Mouse (Mus musculus): ENCODE data around the gene Dgat2.

The Dgat2 gene

DNA sequence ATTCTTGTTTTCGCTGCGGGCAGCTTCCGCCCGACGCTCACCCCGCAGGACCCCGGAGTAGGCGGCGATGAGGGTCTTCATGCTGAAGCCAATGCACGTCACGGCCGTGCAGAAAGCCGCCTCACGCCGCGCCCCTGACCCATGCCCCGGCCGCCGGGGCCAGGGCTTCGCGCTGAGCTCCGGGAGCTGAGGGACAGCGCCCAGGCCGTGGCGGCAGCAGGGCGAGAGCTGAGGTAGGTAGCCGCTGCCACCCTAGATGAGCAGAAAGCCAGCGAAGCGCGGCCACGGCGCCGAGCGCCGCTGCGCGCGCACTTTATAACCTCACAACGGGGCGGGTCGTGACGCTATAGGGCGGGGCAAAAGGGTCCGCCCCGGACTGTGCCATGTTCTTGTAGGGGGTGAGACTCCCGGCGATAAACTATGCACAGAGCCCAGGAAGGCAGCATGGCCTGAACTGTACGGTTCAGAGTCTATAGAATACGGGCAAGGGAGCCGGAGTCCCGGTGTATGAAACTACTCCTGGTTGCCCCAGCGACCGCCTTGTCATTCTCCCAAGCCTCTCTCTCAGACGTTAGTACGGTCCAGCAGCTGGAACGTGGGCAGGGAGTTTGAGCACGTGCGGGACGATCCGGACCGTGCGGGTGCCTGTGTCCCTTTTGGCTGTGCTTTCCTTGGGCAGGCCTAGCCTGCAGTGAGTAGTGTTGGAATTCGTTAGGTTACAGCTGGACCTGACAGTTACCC is at the start of gene Dgat2:
TSS of gene Dgat2 (minus strand) at position 288 of the 741 bp plus-strand sequence.
- DNase-seq (ENCODE audit: low read depth) = peak; percentile 78

DNA sequence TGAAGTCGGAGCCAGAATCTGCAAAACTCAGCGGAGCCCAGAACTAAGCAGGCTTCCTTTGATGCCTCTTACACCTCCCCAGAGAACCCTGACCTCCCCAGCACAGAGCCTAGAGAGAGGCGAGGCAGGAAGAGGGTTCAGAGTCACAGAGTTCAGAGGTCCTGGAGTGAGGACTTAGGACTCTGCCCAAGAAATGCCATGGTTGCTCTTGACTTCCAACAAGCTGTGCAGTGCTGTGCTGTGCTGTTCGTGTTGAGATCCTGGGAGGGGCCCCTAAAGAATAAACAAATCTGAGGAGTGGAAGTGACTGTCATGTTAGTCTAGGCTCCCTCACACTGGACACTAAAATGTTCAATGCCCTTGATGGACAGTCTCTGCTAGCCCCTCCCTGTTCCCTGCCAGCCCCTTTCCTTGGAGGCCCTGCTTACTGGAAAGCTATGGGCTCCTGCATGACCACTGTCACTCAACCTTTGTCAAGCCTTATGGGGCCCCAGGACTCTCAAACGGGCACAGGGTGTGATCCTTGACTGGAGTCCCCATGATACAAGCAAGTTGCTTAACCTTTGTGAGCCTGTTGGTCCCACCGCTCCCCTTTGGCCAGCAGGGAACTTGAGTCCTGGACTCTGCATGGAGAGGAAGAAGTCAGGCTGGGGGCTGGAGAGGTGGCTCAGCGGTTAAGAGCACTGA is 47.7 kb upstream of the Dgat2 start:
- DNase-seq (ENCODE audit: low read depth) = no peak

DNA sequence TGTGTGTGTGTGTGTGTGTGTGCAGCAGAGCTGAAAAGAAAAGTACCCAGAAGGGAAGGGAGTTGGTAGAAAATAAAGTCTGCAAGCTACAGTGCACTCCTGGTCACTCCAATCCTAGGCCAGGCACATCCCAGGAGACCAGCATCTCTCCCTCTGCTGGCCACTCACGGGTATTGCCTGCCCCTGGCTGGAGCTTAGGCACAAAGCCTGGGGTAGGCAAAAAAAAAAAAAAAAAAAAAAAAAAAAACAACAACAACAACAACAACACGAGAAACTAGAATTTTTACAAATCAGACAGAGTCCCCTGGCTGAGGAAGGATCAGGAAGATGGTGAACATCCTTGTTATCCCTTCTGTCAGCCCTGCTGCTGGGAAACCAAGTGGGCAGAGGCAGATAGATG is 46.9 kb upstream of the Dgat2 start:
- no peak for DNase-seq (ENCODE audit: low read depth)

DNA sequence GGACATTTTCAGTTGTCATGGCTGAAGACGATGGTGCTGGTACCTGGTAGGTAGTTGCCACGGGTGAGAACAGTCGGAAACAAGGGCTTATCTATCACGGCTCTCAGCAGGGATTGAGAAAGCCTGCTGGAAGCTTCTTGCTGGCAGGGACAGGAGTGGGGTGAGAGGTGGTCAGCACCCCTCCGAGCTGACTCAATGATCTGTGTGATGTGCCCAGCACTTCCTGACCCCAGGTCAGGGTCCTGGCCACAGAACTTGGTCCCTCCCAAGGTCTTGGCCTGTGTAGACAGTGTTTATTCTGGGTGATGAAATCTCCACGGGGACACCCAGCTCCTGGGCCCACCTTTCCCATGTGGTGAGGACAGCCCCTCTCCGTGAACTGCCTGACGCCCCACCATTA is 46.3 kb upstream of the Dgat2 start:
- DNase-seq (ENCODE audit: low read depth) = no peak

DNA sequence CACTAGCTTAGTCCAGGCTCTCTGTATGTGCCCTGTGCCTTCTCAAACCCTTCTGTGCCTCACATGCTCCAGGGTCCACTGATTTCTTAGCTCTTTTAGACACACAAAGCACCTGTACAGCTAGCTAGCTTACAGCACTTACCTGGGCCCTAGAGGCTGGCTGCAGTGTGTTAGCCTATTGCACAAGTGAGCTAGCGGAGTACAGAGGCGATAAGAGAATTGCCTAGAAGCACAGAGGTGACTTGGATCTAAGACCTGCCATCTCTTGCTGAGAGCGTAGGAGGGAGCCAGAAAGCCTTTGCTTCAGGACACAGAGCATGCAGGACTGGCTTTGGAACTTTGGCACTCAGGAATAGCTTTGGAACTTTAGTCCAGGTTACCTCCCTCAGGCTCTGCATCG is 44.7 kb upstream of the Dgat2 start:
- DNase-seq (ENCODE audit: low read depth) = no peak

DNA sequence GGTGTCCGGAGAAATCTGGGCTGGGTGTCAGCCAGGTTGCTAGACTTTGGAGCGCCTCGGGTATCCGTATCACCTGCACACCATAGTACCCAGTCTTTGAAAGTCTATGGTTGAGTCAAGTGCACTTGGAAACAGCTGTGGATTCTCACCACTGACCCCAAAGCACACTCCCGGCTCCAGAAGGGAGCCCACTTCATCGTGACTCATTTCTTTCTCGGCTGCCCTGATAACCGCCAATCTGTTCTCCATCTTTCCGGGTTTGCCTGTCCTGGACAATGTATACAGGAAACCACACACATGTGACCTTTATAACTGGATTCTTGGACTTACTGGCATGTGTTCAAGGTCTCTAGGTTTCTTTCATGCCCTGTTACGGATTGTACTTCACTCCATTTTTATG is 44.1 kb upstream of the Dgat2 start:
- no peak for DNase-seq (ENCODE audit: low read depth)

DNA sequence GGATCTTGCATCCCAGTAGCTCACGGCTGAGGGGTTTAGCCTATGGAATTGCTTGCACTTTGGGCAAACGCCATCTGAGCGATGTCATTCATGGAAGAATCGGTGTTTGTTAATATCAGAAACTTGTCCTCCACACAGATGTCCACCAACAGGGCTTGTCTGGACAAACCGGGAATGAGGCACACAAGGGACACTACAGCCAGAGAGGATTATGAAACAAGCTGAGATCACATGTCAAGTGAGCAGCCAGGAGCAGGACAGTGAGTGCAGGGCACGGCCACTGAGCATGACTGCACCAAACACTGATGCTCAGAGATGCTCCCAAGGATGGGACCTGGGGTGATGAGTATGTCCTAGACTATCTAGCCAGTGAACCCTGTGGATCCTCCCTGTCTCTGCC is 42.9 kb upstream of the Dgat2 start:
- no peak for DNase-seq (ENCODE audit: low read depth)

DNA sequence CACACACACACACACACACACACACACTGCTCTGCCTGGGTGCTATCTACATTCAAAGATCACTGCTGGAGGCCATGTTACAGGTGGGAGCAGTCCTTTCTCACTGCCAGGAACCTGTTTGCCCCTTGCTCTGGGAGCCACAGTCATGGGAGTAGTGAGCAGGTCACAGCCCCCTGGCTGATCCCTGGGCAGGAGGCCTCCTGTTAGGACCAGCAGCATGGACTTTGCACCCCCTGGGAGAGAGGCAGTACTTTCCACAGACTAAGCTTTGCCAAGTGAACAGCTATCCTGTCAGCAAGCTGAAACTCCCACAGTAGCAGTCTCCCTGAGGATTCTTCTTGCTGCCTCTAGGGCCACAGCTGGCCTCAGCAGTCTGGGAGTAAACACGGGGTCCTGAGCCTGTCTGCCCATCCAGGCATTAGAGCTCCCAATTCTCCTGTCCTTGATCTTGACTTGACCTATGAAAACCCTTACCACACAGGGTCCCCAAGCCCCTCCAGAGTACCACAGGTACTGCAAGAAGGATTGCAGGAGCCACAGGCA is 42.2 kb upstream of the Dgat2 start:
- no peak for DNase-seq (ENCODE audit: low read depth)

DNA sequence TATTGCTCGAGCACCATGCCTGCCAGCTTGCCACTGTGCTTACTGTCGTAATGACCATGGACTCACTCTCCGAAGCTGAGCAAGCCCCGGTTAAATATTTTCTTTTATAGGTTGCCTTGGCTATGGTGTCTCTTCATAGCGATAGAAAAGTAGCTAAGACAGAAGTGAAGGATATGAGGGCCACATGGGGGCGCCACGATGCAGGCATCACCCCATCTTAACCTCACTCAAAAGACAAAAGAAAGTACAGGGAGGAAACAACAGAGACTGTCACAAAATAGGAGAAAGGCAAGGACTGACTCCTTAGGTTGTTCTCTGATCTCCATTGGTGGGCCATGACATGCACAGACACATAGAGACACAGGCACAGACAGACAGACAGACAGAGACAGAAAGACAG is 41.7 kb upstream of the Dgat2 start:
- DNase-seq (ENCODE audit: low read depth) = no peak

DNA sequence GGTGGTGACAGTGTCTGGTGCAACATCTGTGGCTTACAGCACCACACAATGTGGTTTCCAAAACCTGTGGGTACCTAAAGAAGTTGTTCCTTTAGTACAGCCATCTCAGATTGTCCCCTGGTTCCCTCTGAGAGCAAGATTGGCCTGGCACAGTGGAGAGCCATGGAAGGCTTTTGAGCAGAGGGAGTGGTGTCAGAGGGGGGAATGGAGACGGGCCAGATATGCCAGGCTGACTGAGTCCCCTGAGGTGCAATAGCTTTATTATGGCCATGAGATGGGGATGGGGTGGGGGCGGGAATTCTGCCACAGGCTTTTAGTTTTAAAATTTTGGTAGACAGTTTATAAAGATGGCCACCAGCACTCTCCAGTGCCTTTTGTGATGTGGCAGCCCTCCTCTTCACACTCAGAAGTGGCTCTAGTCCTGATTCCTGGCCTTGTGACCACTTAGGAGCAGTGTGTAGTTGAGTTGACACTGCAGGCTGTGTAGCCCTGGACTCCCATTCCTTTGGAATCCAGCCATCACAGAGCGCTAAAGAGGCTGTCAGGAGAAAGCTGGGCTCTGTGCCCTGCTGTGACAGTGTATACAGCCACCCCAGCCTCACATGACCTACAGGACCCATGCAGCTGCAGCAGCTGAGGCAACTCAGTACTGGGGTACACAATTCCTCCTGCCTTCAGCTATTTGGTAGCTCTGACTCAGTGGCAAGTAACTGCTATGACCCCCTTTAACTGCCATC is 35.0 kb upstream of the Dgat2 start:
- DNase-seq (ENCODE audit: low read depth) = no peak

DNA sequence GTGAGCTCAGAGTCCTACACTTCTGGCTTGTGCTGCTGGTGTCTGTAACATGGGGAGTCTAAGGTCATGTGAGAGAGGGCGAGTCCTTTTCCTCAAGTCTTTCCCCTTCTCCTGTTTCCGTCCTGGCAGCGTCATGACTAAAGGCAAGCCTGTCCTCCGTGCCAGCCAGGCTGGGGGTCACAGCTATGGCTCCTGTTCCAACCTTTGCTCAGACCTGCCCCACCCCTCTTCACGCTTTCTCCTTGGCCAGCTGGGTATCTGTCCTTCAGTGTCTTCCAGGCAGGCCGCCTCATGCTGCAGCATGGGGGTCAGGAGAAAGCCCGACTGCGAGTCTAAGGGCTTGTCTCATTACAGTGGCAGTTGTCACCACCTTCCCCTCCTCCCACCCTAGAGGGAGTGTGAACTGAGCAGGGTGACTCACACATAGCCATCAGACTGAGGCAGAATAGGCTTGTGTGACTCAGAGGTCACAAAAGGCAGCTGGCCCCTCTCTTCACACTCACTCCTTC is 32.9 kb upstream of the Dgat2 start:
- no peak for DNase-seq (ENCODE audit: low read depth)

DNA sequence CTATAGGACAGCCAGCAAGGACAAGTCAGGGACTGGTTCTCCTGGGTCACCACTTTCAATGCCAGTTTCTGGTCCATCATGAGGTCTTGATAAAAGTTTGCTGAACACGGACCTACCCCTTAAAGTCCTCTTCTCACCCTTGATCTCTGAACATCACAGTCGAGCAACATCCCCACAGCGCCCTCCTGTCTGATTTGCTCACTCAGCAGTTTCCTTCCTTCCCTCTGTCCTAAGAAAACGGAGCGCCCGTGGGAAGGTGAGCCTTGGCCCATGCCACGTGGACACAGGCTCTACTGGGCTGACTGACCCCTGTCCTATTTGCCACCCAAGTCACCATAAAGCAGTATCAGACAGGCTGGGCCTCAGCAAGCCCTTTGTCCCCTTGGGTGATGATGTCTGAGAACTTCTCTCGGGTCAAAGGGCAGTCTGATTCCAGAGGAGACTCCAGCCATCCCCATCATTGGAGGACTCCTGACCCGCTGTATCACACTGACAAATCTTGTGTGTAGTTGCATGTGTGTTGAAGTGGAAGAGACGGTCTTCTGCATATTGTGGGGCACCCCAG is 32.2 kb upstream of the Dgat2 start:
- DNase-seq (ENCODE audit: low read depth) = no peak

DNA sequence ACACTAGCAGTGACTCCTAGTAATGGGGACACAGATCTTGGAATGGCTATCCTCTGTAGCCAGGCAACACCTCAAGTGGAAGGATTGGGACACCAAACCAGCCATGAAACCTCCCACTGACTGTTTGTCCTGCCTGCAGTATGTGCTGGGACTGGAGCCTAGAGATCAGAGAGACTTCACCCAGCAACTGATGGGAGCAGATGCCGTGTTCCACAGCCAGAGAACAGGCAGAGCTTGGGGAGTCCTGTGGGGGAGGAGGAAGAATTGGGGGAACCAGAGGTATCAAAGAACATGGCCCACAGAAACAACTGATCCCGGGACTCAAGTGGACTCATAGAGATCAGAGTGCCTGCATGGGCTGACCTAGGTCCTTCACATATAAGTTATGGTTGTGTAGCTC is 31.2 kb upstream of the Dgat2 start:
- DNase-seq (ENCODE audit: low read depth) = no peak

DNA sequence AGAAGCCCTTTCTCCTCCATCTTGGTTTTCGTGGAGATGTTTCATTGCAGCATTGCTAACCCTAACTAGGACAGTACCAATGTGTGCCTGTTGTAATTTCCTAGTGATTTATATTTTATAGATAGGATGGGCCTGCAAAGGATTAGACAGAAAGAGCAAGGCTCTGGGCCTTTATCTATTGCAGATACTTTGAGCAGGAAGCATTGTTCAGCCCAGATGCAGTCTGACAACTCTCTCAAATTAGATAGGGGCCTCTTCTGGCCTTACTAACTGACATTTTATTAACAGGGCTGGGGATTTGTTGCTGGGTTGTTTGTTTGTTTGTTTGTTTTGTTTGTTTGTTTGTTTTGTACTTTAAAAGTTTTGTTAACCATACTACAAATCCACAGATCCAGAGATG is 30.5 kb upstream of the Dgat2 start:
- no peak for DNase-seq (ENCODE audit: low read depth)

DNA sequence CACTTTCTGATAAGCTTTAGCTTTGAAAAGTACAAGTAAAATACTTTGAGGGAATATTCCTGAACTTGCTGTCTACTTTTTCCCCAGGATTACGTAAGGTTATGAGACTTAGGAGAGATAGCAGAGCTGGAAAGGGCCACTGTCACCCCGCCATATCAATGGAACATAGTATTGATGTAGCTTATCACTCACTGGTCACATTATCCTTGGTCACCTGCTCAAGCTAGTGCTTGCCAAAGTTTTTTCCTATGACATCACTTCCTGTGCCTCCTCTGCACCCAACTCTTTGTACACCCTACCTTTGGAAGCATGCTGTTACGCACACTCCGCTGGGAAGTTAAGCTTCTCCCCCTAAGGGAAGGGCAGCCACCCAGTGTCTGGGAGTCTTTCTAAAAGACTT is 26.2 kb upstream of the Dgat2 start:
- DNase-seq (ENCODE audit: low read depth) = no peak

DNA sequence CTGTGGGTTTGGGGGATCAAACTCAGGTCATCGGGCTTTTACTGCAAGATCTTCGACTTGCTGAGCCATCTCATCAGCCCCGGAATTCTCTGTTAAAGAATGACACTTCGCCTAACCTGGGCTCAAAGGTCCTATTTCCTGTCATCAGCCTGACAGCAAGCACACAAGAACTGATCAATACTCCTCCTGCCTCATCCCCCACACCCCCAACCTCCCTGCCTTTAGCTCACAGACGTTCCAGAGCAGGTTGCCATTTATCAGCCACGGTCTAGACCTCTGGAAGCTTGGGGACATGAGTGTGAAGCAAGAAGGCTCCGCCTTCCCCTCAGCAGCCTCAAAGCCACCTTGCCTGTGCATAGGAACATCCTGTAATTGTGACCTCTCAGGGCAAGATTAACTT is 23.8 kb upstream of the Dgat2 start:
- DNase-seq (ENCODE audit: low read depth) = no peak

DNA sequence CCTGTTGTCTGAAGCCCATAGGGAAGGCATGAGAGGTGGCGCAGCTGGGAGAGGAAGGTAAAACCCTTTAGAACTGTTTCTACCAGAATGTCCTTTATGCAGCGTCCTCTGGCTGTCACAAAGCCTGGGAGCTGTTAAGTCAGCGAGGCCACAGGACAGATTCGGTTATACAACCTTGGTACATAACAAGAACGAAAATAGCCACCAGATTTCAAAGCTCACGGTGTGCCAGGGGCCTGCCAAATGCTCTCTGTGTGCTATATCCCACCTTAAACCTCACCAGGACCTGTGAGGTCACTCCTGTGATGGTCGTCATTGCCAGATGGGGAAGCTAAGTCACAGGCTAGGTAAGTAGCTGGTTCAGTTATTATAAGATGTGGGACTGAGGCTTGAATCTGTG is 19.6 kb upstream of the Dgat2 start:
- DNase-seq (ENCODE audit: low read depth) = no peak

DNA sequence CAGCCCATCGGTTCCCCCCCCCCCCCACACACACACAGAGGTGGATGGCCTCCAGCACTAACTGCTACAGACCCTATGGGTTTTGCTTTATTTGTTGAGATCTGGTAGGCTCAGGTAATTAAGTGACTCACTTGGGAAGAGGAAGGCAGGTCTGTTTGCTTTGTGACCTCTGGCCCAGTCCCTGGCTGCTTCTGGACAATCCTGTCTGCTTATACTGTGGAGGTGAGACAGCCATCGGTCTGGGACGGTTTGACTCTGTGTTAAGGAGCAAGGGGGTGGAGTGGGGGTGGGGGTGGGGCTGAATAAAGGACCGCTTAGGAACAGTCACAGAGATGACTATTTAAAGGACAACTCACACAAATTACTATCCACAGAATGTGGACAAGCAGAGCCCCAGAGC is 17.8 kb upstream of the Dgat2 start:
- no peak for DNase-seq (ENCODE audit: low read depth)

DNA sequence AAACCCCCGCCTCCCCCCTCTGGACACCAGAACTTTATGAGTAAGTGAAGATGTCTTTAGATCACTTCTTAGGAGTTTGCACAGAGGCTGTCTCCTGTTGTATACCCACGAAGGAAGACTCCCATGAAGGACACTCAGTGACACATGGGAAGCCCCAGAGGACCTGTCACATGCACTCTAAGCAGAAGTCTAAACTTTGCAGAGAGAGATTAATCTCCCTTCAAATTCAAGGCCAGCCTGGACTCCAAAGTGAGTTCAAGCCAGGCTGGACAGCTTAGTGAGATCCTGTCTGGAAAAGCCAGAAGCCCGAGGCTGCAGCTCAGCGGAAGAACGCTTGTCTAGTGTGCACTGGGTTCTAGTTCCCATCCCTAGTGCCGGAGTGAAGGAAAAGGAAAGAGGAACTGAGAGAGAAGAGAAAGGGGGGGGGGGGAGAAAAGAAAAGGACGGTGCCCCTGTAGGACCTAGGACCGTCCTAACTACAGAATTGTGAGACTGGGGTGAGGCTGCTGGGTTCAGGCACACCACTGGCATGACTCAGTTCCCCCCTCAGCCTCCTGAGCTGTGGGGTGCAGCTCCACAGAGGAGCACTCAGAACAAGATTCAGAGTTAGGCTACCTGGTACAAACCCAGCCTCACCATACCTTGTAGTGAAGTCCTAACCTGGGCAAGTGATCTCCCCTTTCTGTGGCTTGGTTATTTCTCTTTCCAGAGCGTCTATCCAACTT is 17.1 kb upstream of the Dgat2 start:
- no peak for DNase-seq (ENCODE audit: low read depth)

DNA sequence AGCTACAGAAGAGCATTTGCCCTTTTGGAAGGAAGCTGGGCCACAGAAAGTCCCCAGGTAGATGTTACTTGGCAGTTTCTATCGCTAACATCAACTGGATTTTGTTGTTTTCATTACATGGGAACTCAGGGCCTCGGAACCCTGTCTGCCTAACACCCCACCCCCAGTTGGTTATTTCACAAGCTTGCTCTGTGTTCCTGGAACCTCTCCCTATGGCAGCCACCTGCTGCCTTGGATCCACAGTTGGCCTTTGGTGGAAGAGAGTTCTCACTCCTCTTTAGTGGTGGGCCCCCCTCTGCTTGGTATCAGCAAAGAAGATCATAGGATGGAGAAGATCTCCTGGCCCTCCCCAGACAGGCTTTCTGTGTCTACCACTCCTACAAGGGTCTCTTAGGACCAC is 16.3 kb upstream of the Dgat2 start:
- no peak for DNase-seq (ENCODE audit: low read depth)

DNA sequence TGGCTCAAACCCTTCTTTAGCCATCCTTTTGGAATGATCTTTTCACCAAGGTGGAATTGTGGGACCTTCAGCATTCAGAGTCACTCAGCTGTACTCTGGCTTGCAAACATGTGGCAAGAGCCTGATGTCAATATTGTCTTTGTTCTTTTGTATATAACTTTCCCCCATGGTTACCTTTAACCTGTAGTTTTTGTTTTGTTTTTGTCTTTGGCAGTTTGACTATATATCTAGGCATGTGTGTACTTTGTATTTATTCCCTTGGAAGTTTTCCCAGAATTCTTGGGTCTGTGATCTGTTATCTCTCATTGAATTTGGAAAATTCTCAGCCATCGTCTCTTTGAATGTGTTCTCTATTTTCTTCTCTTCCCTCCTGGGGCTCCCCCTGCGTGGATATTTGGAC is 12.0 kb upstream of the Dgat2 start:
- no peak for DNase-seq (ENCODE audit: low read depth)

DNA sequence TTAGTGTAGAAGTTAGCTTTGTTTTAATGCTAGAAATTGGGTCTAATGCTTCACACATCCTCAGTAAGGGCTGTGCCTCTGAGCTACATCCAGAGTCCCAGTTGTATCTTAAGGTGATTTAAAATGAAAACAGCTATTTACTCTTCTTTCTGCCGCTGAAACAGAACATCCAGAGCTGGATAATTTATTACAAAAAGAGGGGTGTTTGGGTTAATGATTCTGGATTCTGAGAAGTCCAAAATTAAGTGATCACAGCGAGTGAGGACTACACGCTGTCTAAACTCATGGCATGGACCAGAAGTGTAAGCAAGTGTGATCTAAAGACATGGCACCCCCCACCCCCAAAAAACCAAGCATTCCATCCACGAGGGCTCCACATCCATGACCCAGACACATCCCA is 11.4 kb upstream of the Dgat2 start:
- no peak for DNase-seq (ENCODE audit: low read depth)

Measured in c-Kit-positive CD71-negative TER-119-negative erythroid progenitor cells, embryonic 14.5 days (primary cell).